Mouse (Mus musculus) left cerebral cortex, postnatal 4 days (tissue): ENCODE results near the gene H2-M5. TPM values are rescaled to one million over a fixed set of nuclear protein-coding genes. Genes with fewer than 3 reads are reported as not detected.

Source experiments
- DNase-seq: peaks from one replicate; pipeline ENCODE4 v3.0.0-alpha.2; 2022
- intact Hi-C: fragments of 180-260 bp; cut with DNase I; formaldehyde crosslinking; loops from one replicate; pipeline ENCODE4 v1.15.1; 2025
- total RNA-seq, 2 experiments: library from RNA; stranded (reverse); gene quantifications; 2 replicates each; pipeline ENCODE4 v1.2.3; 2021

H2-M5 gene
- total RNA-seq, 2 experiments from 2014 or later: 6.0 to 6.5 TPM

DNA sequence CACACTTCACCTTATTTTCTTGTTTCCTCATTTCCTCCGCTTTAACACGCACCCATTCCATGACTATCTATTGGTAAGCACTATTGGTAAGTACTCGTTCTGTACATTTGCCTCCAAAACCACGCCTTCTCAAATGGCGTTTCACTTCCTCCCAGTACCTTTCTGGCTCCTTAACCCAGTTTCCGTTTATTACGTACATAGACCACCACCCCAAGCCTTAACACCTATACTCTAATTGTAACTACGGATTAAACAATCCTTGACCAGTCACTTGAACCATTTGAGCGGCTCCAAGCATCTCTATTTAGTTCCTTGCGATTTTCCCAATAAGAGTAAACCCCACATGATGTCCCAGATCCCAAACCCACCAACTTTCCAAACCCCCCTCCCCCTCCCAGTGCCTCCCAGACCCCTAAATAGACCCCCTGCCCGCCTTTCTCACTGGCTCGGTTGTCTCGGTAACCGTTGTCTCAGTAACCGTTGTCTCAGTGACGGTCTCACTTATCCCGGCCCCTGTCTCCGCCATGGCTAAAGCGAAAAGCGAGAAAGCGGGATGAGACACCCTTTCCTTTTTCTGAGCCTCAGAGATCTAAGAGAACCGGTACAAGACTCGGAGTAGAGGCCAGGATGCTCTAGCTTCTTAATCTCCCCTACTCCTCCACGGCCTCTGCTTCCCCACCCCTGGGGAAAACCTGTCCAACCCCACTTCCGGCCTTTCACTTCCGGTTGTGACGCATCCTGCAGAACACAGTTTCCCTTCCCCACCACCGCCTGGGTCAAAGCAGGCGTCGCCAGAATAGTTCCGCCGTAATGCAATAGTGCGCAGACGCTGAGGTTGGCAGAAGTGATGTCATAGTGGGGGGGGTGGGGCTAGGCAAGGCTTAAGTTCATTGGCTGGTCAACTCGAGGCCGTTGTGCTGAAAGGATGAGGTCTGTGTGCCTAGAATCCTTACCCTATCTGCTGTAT lies 38.1 kb downstream of the H2-M5 start, which contains the start of gene Ppp1r11:
TSS of gene Ppp1r11 (minus strand) at position 761 of the 967 bp plus-strand sequence.
- intact Hi-C loops: no loop called here
- DNase-seq: peak; percentile 98

DNA sequence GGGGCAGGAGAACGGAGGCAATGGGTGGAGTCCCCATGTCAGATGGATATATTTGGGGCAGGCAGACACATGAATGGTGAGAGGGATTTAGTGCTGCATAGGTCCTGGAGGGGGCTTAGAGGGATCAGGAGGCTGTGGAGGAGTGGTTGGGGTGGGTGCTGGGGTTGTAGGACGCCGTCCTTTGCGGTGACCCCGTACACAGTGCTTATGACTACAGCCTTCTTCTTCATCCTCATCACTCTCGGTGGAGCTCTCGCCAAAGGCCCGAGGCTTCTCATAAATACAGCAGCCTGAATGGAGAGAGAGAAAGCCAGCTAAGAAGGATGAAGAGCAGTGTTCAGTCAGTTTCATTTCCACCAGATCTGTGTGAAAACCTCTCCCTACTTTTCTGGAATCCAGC lies 40.1 kb downstream of the H2-M5 start:
- intact Hi-C loops: loop anchor here (5.0 kb wide), 1 partner anchor 98 kb away; the partner anchor contains the start of gene Gabbr1
- no peak for DNase-seq

GRCm38 (mm10) chr17:36948286-36948685 lies 41.1 kb downstream of the H2-M5 start:
- intact Hi-C loops: loop anchor here (5.0 kb wide), 1 partner anchor 99 kb away; the partner anchor contains the start of gene Gabbr1
- no peak for DNase-seq

DNA sequence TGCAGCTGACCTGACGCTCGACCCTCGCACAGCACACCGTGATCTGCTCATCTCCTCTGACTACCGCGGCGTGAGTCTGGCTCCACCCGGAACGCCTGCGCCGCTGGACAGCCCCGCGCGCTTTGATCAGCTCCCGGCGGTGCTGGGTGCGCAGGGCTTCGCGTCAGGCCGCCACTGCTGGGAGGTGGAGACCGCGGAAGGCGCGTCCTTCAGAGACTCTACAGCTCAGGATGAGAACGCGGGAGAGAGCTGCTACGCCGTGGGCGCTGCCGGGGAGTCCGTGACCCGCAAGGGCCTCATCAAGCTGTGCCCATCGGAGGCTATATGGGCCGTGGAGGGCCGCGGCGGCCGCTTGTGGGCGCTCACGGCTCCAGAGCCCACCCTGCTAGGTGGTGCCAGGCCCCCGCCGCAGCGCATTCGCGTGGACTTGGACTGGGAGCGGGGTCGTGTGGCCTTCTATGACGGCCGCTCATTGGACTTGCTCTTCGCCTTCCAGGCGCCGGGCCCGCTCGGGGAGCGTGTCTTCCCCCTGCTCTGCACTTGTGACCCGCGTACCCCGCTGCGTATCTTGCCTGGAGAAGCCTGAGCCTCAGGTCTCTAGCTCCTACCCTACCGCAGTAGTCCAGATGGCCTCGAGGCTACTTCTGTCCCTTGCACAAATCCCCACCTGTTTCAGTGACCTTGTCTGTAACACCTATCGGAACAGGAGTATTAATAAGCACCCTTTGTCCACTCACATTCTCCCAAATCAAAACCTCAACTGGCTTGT lies 42.1 kb downstream of the H2-M5 start:
- DNase-seq: peak; percentile 72
- intact Hi-C loops: loop anchor here (5.0 kb wide), 1 partner anchor 100 kb away; the partner anchor contains the start of gene Gabbr1

- intact Hi-C loops: no loop called here
- no peak for DNase-seq
Observed at GRCm38 (mm10) chr17:36944121-36944775, 45.1 kb downstream of the H2-M5 start.

GRCm38 (mm10) chr17:36943691-36944090 lies 45.6 kb downstream of the H2-M5 start:
- intact Hi-C loops: no loop called here
- DNase-seq: no peak

GRCm38 (mm10) chr17:36942791-36943471 lies 46.4 kb downstream of the H2-M5 start, which contains the start of gene Rnf39:
TSS of gene Rnf39 (plus strand) at chr17:36942918.
- intact Hi-C loops: no loop called here
- DNase-seq: no peak

- DNase-seq: peak; percentile 29
- intact Hi-C loops: no loop called here
Observed at GRCm38 (mm10) chr17:36942391-36942790, 46.9 kb downstream of the H2-M5 start.

GRCm38 (mm10) chr17:36938056-36938455 lies 51.3 kb downstream of the H2-M5 start:
- no peak for DNase-seq
- intact Hi-C loops: no loop called here

Other genes with a start within 250 kb of the H2-M5 start
- not detected for gene H2-M10.5, start 216.6 kb downstream of the H2-M5 start, total RNA-seq
- gene H2-M10.6, start 177.4 kb downstream of the H2-M5 start, total RNA-seq: not detected
- gene Trim26, start 152.4 kb downstream of the H2-M5 start, total RNA-seq: 10 to 100 TPM; 33.4 to 36.8 TPM
- gene Trim15, start 122.3 kb downstream of the H2-M5 start, total RNA-seq: not detected
- gene Trim10, start 120.0 kb downstream of the H2-M5 start, total RNA-seq: not detected
- not detected for gene Trim40, start 99.4 kb downstream of the H2-M5 start, total RNA-seq
- gene Trim31, start 91.4 kb downstream of the H2-M5 start, total RNA-seq: not detected
- gene Rnf39, start 46.6 kb downstream of the H2-M5 start, total RNA-seq: 1 to 10 TPM; 1.7 TPM
- gene Ppp1r11, start 37.8 kb downstream of the H2-M5 start, total RNA-seq: 10 to 100 TPM; 81.7 to 91.9 TPM
- gene Znrd1, start 31.0 kb downstream of the H2-M5 start, total RNA-seq: 10 to 100 TPM; 25.8 to 30.3 TPM
- gene Znrd1as, start 30.9 kb downstream of the H2-M5 start, total RNA-seq: 1 to 10 TPM; 2.3 to 4.5 TPM
- 1 to 10 TPM in 1 of 2 experiments, not detected in 1; 1.1 TPM for gene 2410137M14Rik, start 8.3 kb downstream of the H2-M5 start, total RNA-seq
- gene Zfp57, start 11.6 kb upstream of the H2-M5 start, total RNA-seq: 100 to 1,000 TPM; 218 to 227 TPM
- under 1 TPM in 1 of 2 experiments, not detected in 1; 0.20 TPM for gene Mog, start 33.9 kb upstream of the H2-M5 start, total RNA-seq
- gene Gabbr1, start 56.4 kb upstream of the H2-M5 start, total RNA-seq: 100 to 1,000 TPM; 430 to 482 TPM
- gene Olfr90, start 99.0 kb upstream of the H2-M5 start, total RNA-seq: not detected
- not detected for gene Olfr91, start 108.7 kb upstream of the H2-M5 start, total RNA-seq
- not detected for gene Olfr92, start 130.6 kb upstream of the H2-M5 start, total RNA-seq
- not detected for gene Olfr93, start 172.0 kb upstream of the H2-M5 start, total RNA-seq
- not detected for gene Ubd, start 204.4 kb upstream of the H2-M5 start, total RNA-seq
- not detected for gene Olfr94, start 211.5 kb upstream of the H2-M5 start, total RNA-seq
- not detected for gene Olfr95, start 223.6 kb upstream of the H2-M5 start, total RNA-seq
- not detected for gene Olfr96, start 230.6 kb upstream of the H2-M5 start, total RNA-seq
- not detected for gene Olfr97, start 247.8 kb upstream of the H2-M5 start, total RNA-seq